8 mouse cellular contexts compared by ENCODE assay signal in genomic region chr19:22883744-22884317, GRCm38 (mm10).
DNase-seq lines count a peak whose midpoint lies in the region; ATAC-seq and TF ChIP-seq lines count a peak whose summit lies in the region.

No protein-coding gene starts in this region.

- peak overlapping the region; percentile 49 for H3K4me2 ChIP-seq in forebrain, embryonic 14.5 days (ENCODE audit: low read length)
- H3K4me2 ChIP-seq in hindbrain, embryonic 11.5 days (replicated peaks; ENCODE audit: low read depth, low read length), result peak overlapping the region; percentile 16; the same call in 1 of the 2 replicates
- peak overlapping the region; percentile 32 for H3K4me2 ChIP-seq in lung, postnatal 0 days (replicated peaks; ENCODE audit: low read depth, low read length)

- H3K9ac ChIP-seq in forebrain, embryonic 14.5 days (ENCODE audit: low read length), result no peak overlapping the region
- H3K9ac ChIP-seq in hindbrain, embryonic 11.5 days (ENCODE audit: low read depth, low read length), result no peak overlapping the region
- H3K9ac ChIP-seq in lung, postnatal 0 days (replicated peaks; ENCODE audit: low read depth), result no peak overlapping the region

- H3K27ac ChIP-seq in forebrain, embryonic 14.5 days (ENCODE audit: low read depth, low read length), result no peak overlapping the region
- H3K27ac ChIP-seq in hindbrain, embryonic 11.5 days (ENCODE audit: low read depth, low read length), result no peak overlapping the region
- no peak overlapping the region for H3K27ac ChIP-seq in lung, postnatal 0 days (ENCODE audit: low read length)

- peak; percentile 49; the same call in 1 of the 2 replicates for ATAC-seq in cerebellum, adult (ENCODE audit: insufficient number of reproducible peaks, low FRiP score, low TSS enrichment)
- ATAC-seq in forebrain, embryonic 14.5 days, result peak; percentile 93
- ATAC-seq in hindbrain, embryonic 11.5 days (ENCODE audit: low FRiP score), result peak; percentile 89
- peak; percentile 78 for ATAC-seq in lung, postnatal 0 days

- H3K4me1 ChIP-seq in forebrain, embryonic 14.5 days (ENCODE audit: control insufficient read depth, insufficient read depth, low read length), result no peaks in the 10 kb centered on the region
- H3K4me1 ChIP-seq in hindbrain, embryonic 11.5 days (replicated peaks; ENCODE audit: control insufficient read depth, insufficient read depth, low read length), result no peaks in the 10 kb centered on the region
- H3K4me1 ChIP-seq in lung, postnatal 0 days (ENCODE audit: insufficient read depth, low read depth, low read length), result no peaks in the 10 kb centered on the region

- TF ChIP-seq EP300 in lung, postnatal 0 days (IDR thresholded peaks at IDR 0.05), result no peak

- no peaks in the 10 kb centered on the region for H3K27me3 ChIP-seq in forebrain, embryonic 14.5 days (replicated peaks; ENCODE audit: control insufficient read depth, insufficient read depth, low read length)
- no peaks in the 10 kb centered on the region; the same call in 1 of the 2 replicates for H3K27me3 ChIP-seq in hindbrain, embryonic 11.5 days (ENCODE audit: control insufficient read depth, insufficient read depth, low read length)
- no peaks in the 10 kb centered on the region for H3K27me3 ChIP-seq in lung, postnatal 0 days (replicated peaks; ENCODE audit: insufficient read depth, low read length)

- no peaks in the 10 kb centered on the region for H3K9me3 ChIP-seq in forebrain, embryonic 14.5 days (replicated peaks; ENCODE audit: control insufficient read depth, low read length)
- H3K9me3 ChIP-seq in hindbrain, embryonic 11.5 days (ENCODE audit: control insufficient read depth, low read length), result no peaks in the 10 kb centered on the region
- no peaks in the 10 kb centered on the region for H3K9me3 ChIP-seq in lung, postnatal 0 days (ENCODE audit: low read length)

- H3K4me3 ChIP-seq in forebrain, embryonic 14.5 days (ENCODE audit: low read depth, low read length), result no peak overlapping the region
- no peak overlapping the region for H3K4me3 ChIP-seq in hindbrain, embryonic 11.5 days (ENCODE audit: low read depth, low read length)
- H3K4me3 ChIP-seq in lung, postnatal 0 days (ENCODE audit: low read depth, low read length), result no peak overlapping the region

- WGBS in forebrain, embryonic 14.5 days, result 22% methylated on average over 18 of the region's 18 CpGs
- WGBS in hindbrain, embryonic 11.5 days, result 24% methylated on average over 18 of the region's 18 CpGs
- 19% methylated on average over 18 of the region's 18 CpGs for WGBS in lung, postnatal 0 days

- peak; percentile 60 for DNase-seq in Muller cell, postnatal 12 days (ENCODE audit: inconsistent ontology term)
- DNase-seq in forebrain, embryonic 14.5 days (ENCODE audit: low spot score), result peak; percentile 86
- peak; percentile 71 for DNase-seq in hindbrain, embryonic 11.5 days (ENCODE audit: low spot score)
- peak; percentile 59 for DNase-seq in layer of hippocampus, adult 9-10 months (ENCODE audit: low spot score)
- peak; percentile 77 for DNase-seq in lung, postnatal 0 days (ENCODE audit: low spot score)
- peak; percentile 55 for DNase-seq in right cerebral cortex, postnatal 14 days
- no peak for DNase-seq in spleen, adult 18-20 months

- H3K36me3 ChIP-seq in forebrain, embryonic 14.5 days (ENCODE audit: control insufficient read depth, insufficient read depth, low read length), result no peaks in the 10 kb centered on the region
- H3K36me3 ChIP-seq in hindbrain, embryonic 11.5 days (ENCODE audit: control insufficient read depth, insufficient read depth, low read length), result no peaks in the 10 kb centered on the region
- H3K36me3 ChIP-seq in lung, postnatal 0 days (ENCODE audit: insufficient read depth, low read length), result no peaks in the 10 kb centered on the region

- TF ChIP-seq CTCF in lung, postnatal 0 days (IDR thresholded peaks at IDR 0.05), result peak; percentile 84

Comparison
In these comparisons a context has a peak if more than half of its experiments do, and no peak if none do; other contexts are left out.
1. DNase-seq: peak in Muller cell, postnatal 12 days (single experiment), forebrain, embryonic 14.5 days (single experiment), hindbrain, embryonic 11.5 days (single experiment), layer of hippocampus, adult 9-10 months (single experiment), lung, postnatal 0 days (single experiment) and right cerebral cortex, postnatal 14 days (single experiment); none in spleen, adult 18-20 months (0 of 2).
2. Peak in every context shown above with its lines, with median percentiles within 50 percentile points of each other: ATAC-seq and H3K4me2 ChIP-seq.